Mouse (Mus musculus) cerebellum, adult 8-10 months (tissue): ENCODE results near the gene Fbrsl1.
A peak's percentile ranks its signal among the peaks of the same experiment; 100 is the strongest.

Experiments used
- DNase-seq: peaks from one replicate; pipeline ENCODE4 v3.0.0; 2022

Gene Fbrsl1

GRCm38 (mm10) chr5:110357531-110358179 is 90.6 kb downstream of the Fbrsl1 start:
- DNase-seq = peak; percentile 88

- peak; percentile 26 for DNase-seq
Observed at GRCm38 (mm10) chr5:110354716-110355115, 93.6 kb downstream of the Fbrsl1 start.

DNA sequence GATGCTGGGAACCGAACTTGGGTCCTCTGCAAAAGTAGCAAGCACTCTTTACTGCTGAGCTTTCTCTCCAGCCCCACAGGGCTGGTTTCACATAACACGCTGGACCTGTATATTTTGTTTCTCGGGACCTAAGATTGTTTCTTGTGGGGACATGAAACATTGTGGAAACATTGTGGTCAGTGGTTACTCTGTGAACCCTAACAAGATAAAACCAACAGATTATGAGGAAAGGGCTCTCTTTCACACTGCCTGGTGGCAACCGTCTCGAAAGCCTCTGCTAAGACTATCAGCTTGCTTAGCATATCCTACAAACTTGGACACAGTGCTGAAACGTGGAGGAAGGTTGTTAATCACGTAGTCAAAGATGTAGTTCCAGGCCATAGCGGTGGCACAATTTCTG is 101.3 kb downstream of the Fbrsl1 start:
- DNase-seq = no peak

DNA sequence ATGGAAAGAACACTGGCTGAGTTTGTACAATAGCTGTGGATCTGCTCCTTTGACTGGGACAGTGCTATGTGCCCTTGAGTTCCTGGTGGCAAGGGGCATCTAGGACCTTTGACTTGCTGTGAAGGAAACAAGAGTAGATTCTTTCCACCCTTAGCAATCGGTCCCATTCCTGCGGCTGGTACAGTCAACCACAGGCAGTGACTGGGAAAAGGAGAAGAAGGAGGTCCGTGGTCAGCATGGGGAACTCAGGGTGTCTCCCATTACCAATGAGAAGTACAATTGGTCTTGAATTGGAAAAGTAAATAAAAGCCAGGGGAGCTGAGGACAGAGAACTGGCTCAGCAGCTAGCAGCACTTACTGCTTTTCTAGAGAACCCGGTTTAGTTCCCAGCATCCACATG is 102.8 kb downstream of the Fbrsl1 start:
- no peak for DNase-seq

GRCm38 (mm10) chr5:110344524-110344923 is 103.8 kb downstream of the Fbrsl1 start, which contains the start of gene Lrcol1:
Gene Lrcol1 (plus strand): TSS chr5:110344730.
- no peak for DNase-seq

GRCm38 (mm10) chr5:110342648-110343284 is 105.5 kb downstream of the Fbrsl1 start, which contains the start of gene P2rx2:
Gene P2rx2 (minus strand): TSS chr5:110343212.
- DNase-seq = no peak

GRCm38 (mm10) chr5:110338792-110339191 is 109.5 kb downstream of the Fbrsl1 start:
- no peak for DNase-seq

DNA sequence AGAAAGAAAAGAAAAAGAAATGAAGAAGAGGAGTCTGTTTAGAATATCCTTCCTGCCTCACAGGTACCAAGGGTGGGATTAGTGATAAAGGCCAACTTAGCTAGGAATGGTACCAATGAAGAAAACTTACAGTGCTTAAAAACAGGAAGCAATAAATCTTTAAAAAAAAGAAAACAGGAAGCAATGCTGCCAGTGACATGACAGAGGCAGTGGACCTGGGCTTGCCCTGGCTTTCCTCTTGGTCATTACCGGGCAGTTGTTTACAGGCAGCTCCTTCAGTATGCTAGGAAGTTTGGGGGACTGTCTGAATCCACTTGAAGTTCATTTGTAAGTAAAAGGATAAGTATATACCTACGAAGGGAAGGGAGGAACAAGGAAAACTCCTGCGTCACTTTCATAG is 117.8 kb downstream of the Fbrsl1 start:
- DNase-seq = no peak

GRCm38 (mm10) chr5:110313127-110313526 is 135.2 kb downstream of the Fbrsl1 start:
- DNase-seq = no peak
